Mouse (Mus musculus) cortical plate, adult 2 months (tissue): ENCODE data around the gene 4930402F06Rik. TPM values are rescaled to one million over a fixed set of nuclear protein-coding genes. Genes with fewer than 3 reads are reported as not detected.

Experiments
- H3K27ac ChIP-seq: fragments of 200-500 bp; 2 replicates; pipeline ENCODE4 v1.5.1; 2012; ENCODE audit warnings: low read length, control low read depth, inconsistent platforms; ENCODE audit not compliant: insufficient read depth
- H3K4me1 ChIP-seq: fragments of 200-500 bp; 2 replicates; pipeline ENCODE4 v1.6.1; 2011; ENCODE audit warnings: low read length; ENCODE audit not compliant: control insufficient read depth, insufficient read depth
- H3K4me3 ChIP-seq: fragments of 200-500 bp; 2 replicates; pipeline ENCODE4 v1.5.1; 2011; ENCODE audit warnings: mild to moderate bottlenecking, low read length, control low read depth; ENCODE audit not compliant: insufficient read depth
- CTCF ChIP-seq: fragments of 200-500 bp; IDR thresholded peaks from 2 replicates; pipeline ENCODE4 v1.5.1; 2011; ENCODE audit warnings: mild to moderate bottlenecking, control low read depth, low read length; ENCODE audit not compliant: insufficient read depth; ENCODE audit errors: extremely low read depth
- POLR2A ChIP-seq: fragments of 200-500 bp; IDR thresholded peaks from 2 replicates; pipeline ENCODE4 v1.6.1; 2011; ENCODE audit warnings: mild to moderate bottlenecking, low read length, control low read depth; ENCODE audit not compliant: insufficient read depth; ENCODE audit errors: extremely low read depth
- polyA plus RNA-seq: library from polyadenylated mRNA; depleted of rRNA; stranded (reverse); fragments of >200 nt; gene quantifications from 2 replicates; pipeline ENCODE4 v1.2.3, GENCODE M21; 2012; rRNA removed

The 4930402F06Rik gene
- not detected in 2 replicates for polyA plus RNA-seq

GRCm38 (mm10) chr2:35397096-35397495 lies at the start of gene 4930402F06Rik:
4930402F06Rik (minus strand) TSS chr2:35397175.
- H3K4me1 ChIP-seq = peaks cover 3% of the 10 kb centered on the region
- H3K27ac ChIP-seq = no peak within 1 kb of the TSS
- TF ChIP-seq POLR2A (no peak), CTCF (no peak)
- H3K4me3 ChIP-seq = no peak within 1 kb of the TSS

GRCm38 (mm10) chr2:35446300-35446699 lies 49.3 kb upstream of the 4930402F06Rik start:
- TF ChIP-seq POLR2A (no peak), CTCF (no peak)
- Histone ChIP-seq H3K4me3 (no peak overlapping the region), H3K4me1 (no peaks in the 10 kb centered on the region), H3K27ac (no peak overlapping the region)

- H3K4me3 ChIP-seq = no peak overlapping the region
- TF ChIP-seq POLR2A = no peak
- no peak for TF ChIP-seq CTCF
- H3K4me1 ChIP-seq = no peaks in the 10 kb centered on the region
- no peak overlapping the region for H3K27ac ChIP-seq
Observed at GRCm38 (mm10) chr2:35445610-35446009, 48.6 kb upstream of the 4930402F06Rik start.

GRCm38 (mm10) chr2:35444764-35445262 lies 47.8 kb upstream of the 4930402F06Rik start:
- no peaks in the 10 kb centered on the region for H3K4me1 ChIP-seq
- H3K4me3 ChIP-seq = no peak overlapping the region
- no peak overlapping the region for H3K27ac ChIP-seq
- TF ChIP-seq POLR2A (no peak), CTCF (no peak)

- TF ChIP-seq CTCF = no peak
- no peak for TF ChIP-seq POLR2A
- Histone ChIP-seq H3K27ac (no peak overlapping the region), H3K4me1 (no peaks in the 10 kb centered on the region), H3K4me3 (no peak overlapping the region)
Observed at GRCm38 (mm10) chr2:35443981-35444763, 47.2 kb upstream of the 4930402F06Rik start.

- Histone ChIP-seq H3K27ac (no peak overlapping the region), H3K4me1 (no peaks in the 10 kb centered on the region), H3K4me3 (no peak overlapping the region)
- no peak for TF ChIP-seq CTCF
- no peak for TF ChIP-seq POLR2A
Observed at GRCm38 (mm10) chr2:35443325-35443724, 46.4 kb upstream of the 4930402F06Rik start.

GRCm38 (mm10) chr2:35442079-35442478 lies 45.1 kb upstream of the 4930402F06Rik start:
- no peak for TF ChIP-seq CTCF
- TF ChIP-seq POLR2A = no peak
- Histone ChIP-seq H3K4me3 (no peak overlapping the region), H3K27ac (no peak overlapping the region), H3K4me1 (no peaks in the 10 kb centered on the region)

- Histone ChIP-seq H3K4me1 (no peaks in the 10 kb centered on the region), H3K4me3 (no peak overlapping the region), H3K27ac (no peak overlapping the region)
- no peak for TF ChIP-seq POLR2A
Observed at GRCm38 (mm10) chr2:35441419-35441818, 44.4 kb upstream of the 4930402F06Rik start.

GRCm38 (mm10) chr2:35440480-35440879 lies 43.5 kb upstream of the 4930402F06Rik start:
- H3K27ac ChIP-seq = no peak overlapping the region
- no peak overlapping the region for H3K4me3 ChIP-seq
- no peaks in the 10 kb centered on the region for H3K4me1 ChIP-seq
- TF ChIP-seq POLR2A = no peak
- no peak for TF ChIP-seq CTCF

GRCm38 (mm10) chr2:35437796-35438195 lies 40.8 kb upstream of the 4930402F06Rik start:
- TF ChIP-seq CTCF = no peak

More at GRCm38 (mm10) chr2:35437796-35438195, 40.8 kb upstream of the 4930402F06Rik start:
- Histone ChIP-seq H3K4me3 (no peak overlapping the region), H3K27ac (no peak overlapping the region), H3K4me1 (no peaks in the 10 kb centered on the region)
